Mouse (Mus musculus) layer of hippocampus, adult 18-20 months (tissue): ENCODE measurements around the gene Prf1. TPM values are rescaled to one million over a fixed set of nuclear protein-coding genes. Genes with fewer than 3 reads are reported as not detected.
A peak's percentile ranks its signal among the peaks of the same experiment; 100 is the strongest.

Experiments
- DNase-seq, 2 experiments: peaks; one replicate each; pipeline ENCODE4 v3.0.0; 2022; ENCODE audit warnings: low spot score in 2 of 2
- long read RNA-seq: library from polyadenylated mRNA; stranded (forward); transcript quantifications from one replicate; pipeline ENCODE4 v2.0.0, GENCODE M21; 2021
- total RNA-seq, 2 experiments: library from RNA; stranded (reverse); gene quantifications; 2 replicates each; pipeline ENCODE4 v1.2.3; 2021

Gene Prf1
- not detected for total RNA-seq
- long read RNA-seq: 0 reads

DNA sequence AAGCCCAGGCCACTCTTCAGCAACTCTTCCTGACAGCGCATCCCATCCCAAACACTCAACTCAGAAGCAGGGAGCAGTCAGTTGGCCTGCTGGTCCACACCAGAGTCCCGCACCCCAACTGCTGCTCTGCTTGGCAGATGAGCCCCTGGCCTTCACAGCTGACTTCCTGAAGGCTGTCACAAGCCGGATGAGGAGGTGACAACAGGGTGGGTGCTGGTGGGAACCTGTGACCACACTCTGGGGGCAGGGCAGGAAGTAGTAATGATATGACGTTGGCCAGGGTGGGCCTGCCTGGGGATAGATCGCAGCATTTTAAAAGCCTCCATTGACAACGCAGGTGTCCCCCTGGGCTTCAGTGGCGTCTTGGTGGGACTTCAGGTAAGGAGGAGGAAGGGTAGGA is at the start of gene Prf1:
Gene Prf1, plus strand, starts transcription at position 357 of the 400 bp plus-strand sequence.
- DNase-seq: no peak

DNA sequence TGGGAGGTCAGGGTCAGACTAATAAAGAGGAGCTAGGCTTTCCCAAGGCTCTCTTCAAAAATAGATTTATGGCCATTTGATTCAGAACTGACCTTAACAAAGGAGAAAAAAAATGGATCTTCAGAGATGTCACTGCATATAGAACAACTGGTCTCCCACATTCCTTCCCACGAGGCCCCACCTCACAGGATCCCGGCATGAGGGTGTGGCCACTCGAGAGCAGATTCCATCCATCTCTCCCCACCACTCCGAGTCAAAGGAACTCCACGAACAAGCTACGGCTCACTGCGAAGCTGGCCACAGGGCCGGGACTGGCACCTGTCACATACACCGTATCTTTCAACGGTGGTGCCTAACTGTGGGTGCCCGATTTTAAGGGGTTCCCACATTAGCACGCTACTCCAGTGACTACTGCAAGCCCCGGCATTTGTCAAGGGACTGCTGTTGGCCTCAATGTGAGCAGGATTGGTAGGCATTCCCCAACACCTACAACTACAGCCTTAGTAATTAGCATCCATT is 49.0 kb upstream of the Prf1 start:
- DNase-seq: no peak

DNA sequence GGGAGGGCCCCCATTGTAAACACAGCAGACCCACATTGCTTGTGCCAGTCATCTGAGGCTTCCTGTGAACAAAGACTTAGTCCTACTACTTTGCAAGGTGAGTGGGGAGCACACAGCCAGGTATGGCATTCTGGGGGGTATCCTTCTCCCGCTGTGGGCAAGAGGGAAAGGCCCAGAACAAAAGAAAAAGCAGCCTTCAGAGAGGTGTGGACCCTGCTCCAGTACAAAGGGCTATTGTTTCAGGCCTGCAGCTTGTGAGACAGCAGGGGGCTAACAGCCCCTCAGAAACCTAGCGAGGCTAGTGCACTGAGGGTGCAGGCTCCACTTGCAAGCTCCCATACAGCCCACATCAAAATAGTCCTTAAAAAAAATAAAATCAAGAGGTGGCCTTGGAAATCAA is 47.7 kb upstream of the Prf1 start:
- no peak for DNase-seq

DNA sequence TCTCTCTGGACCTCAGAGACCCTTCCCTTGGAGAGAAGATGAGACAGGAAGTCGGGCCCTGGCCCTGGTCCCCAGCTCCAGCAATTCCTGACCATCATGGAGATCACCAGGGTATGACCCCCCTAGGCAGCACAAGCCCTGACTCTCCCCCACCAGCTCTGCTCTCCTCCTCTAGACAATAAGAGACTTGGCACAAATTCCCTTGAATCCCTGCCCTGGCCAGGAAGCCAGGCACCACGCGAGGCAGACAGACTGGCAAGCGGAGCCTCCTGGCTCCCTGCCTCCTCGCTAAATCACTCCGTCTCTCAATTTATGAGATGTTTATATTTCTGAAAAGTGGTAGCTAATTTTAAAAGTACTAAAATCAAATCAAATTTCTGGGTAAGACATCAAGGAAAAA is 42.9 kb upstream of the Prf1 start:
- peak in 1 of 2 experiments; percentile 59 for DNase-seq

DNA sequence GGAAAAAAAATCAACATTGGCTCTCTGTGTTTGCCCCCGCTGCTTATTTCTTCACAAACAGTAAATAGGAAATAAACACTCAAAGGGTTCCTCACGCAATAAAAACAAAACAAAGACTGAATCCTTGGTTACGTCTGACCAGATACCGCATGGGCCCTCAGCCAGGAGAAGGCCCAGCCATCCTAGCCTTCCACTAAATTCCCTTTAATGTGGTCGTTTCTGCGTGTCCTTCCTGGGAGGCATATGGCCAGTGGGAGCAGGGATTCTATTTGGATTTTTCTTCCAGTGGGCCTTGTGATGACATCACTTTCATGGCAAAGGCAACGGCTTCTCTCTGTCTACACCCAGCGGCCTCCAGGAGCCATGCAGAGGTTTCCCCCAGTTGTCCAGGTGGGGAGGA is 42.4 kb upstream of the Prf1 start:
- no peak for DNase-seq

DNA sequence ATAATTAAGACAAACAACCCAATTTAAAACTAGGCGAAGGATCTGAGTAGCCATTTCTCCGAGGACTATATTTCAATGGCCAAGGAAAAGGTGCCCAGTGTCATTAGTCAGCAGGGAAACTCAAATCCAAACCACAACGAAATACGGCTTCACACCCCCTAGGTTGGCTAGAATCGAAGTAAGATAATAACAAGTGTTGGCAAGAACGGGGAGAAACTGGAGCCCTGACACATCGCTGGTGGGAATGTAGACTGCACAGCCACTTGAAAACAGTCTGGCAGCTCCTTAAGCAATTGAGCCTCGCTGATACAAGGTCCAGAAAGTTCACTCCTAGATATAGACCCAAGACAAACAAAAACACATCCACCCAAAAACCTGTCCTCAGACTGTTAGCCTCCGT is 41.0 kb upstream of the Prf1 start:
- DNase-seq: no peak

DNA sequence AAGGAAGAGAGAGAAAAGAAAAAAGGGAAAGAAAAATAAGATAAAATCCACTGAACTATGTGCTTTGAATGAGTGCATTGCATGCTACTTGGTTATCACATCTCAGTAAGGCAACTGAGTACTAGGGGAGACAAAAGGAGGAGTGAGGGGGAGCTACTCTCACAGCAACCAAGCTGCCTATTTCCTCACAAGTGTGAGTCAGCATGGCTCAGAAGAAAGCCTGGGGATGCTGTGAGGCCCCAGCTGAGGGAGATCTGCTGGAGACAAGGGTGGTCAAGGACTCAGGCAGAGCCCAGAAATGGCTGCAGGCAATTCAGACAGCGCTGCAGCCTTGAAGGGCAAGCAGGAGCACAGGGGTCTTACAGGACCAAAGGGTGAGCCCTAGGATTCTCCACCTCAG is 39.5 kb upstream of the Prf1 start:
- peak; percentile 20 to 40 for DNase-seq

DNA sequence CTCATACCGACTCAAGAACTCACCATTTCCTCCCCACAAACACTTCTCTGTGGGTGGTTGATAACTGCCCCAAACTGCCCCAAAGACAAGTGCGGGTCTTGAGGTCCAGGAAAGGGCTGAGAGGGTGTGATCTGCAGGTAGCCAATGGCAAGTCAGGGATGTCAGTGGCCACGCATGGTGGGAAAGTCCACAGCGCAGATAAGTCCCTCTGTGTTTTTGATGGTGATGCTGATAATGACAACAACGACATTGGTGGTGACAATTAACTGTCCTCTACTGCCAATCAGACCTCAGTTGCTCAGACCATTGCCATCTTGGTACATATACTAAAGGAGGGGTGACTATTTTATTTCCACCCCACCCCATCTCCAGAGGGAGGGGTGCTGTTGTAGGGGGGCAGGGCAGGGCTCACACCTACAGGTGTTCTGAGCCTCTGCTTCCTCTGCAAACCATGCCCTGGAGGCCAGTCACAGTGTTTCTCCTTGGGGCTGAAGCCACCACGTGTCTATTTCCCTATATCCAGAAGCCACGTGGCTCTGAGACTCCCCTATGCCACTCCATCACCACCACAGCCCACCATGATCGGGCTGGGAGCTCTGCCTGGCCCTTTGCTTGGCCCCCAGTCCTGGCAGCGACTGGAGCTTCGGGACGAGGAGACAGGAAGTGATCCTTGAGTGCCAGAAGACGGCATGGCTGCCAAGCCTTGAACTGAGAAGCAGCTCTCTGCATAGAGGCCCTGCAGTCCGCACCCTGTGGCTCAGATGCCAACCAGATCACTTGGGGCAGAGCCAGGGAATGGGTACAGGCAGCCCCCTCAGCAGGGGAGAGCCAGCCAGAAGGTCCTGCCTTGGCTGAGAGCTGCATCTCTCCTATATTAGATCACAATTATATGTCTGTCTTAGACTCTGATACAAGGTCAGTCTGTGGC is 36.1 kb upstream of the Prf1 start:
- no peak for DNase-seq

DNA sequence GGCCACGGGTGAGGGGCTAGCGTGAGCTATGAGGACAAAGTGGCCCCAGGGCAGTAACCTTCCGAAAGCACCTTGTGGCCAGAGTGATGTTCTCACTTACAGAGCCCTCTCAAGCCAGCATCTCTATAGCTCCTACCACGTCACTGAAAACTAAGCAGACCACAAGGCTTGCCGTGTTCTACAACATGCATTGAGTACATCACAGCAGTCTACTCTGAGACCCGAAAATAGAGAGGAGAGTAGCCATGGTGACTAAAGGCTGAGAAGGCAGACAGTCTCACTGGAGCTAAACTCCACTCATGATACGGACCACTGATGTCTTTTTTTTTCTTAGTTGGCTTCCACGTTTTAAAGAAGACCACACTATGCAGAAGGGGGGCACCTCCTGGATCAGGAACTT is 34.0 kb upstream of the Prf1 start:
- no peak for DNase-seq

DNA sequence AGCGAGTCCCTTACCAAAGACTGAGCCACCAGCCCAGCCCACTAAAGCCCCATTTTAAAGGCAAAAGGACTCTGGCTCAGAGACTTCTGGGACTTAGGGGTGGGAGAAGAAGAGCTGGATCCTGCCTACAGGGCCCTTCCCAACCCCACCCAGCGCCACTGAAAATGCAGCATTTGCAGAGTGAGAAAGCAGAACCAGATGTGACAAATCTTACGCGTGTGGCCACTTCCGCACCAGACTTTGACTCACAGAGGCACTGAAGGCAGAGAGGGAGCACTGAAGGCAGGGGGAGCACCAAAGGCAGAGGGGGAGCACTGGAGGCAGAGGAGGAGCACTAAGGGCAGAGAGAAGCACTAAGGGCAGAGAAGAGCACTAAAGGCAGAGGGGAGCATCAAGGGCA is 30.3 kb upstream of the Prf1 start:
- DNase-seq: no peak

DNA sequence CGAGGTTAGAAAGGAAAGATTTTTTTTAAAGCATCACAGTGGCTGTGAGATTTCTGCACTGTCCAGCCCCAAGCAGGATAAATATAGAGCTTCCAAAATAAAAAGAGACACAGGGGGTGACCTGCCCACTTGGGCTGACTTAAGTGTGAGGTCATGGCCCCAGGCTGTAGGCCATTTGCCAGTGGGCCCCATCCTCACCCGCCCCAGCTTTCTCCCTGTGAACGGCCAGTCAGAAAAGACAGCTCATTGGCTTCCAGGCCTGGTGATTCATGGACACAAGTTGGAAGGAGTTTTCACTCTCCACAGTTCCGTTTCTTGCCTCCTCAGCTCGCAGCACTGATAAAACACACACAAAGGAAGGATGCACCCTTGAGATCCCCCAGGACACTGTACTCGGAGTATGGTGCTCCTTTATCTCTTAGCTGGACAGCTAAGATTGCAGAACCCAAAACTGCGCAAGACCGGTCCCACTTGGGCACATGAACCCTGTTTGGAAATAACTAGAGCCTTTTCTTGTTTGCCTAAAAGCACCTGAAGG is 25.5 kb upstream of the Prf1 start:
- no peak for DNase-seq

DNA sequence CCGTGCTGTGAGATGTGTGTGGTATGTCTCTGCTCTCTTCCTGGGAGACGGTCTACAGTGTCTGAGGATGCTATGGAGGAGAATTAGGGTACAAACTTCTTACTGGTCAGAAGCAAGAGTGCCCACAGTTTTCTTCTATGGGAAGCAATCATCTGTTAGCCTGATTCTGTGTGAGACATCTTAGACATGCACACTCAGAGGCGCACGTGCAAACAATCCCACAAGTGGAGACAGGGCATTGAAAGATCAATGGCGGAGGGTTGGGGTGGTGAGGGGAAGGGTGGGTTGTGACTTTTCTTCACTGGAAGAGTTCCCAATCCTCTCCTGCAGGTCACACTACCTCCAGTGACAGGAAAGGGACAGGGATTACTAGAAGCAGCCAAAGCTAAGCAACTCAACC is 25.0 kb upstream of the Prf1 start:
- DNase-seq: no peak

DNA sequence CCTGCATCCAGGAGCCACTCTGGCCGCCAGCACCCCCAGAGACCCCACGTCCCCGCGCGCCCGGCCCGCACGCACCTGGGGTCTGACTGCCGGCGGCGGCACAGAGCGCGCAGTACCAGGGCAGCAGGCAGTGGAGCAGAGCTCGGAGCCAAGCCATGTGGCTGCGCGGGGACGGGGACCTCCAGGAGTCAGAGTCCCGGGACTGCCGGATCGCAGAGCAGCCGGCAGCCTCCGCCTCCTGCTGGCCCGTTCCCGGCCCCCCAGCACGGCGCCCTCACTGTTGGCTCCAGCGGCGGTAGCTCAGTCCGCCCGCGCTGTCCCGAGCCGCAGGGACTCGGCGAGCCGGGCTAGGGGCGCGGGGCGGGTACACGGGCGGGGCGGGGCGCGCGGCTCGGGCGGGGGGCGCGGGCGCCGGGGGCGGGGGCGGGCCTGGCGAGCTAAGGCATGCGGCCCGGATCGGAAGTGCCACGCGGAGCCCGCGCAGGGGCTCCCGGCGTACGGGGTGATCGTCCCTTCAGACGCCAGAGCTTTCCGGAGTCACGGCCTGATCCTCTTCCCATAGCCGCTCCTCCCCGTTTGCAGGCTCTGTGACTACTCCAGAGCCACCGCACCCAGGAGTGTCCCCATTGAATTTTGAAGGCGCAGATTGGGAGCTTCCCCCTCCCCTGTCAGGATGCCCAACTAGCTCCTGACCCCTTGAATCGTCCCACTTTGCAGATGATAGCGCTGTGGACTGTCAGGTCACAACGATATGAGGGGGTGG is 24.4 kb upstream of the Prf1 start, which contains the start of gene Adamts14:
Gene Adamts14, minus strand, starts transcription at position 358 of the 763 bp plus-strand sequence.
- DNase-seq: no peak

DNA sequence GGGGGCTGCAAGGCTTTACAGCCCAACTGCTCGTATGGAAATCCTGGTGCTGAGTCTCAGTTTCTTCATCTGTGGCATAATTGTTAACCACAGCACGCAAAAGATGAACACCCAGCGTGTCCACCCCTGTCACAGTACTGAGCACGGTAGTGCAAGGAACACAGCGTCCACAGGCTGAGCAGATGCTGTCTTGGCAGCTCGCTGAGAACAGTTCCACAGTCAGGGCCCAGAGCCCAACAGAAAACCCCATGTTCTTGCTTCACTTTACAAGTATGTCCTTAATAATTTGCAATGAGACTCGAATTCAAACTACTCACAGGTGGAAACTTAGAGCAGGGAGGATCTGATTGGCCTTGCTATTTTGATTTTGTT is 23.8 kb upstream of the Prf1 start:
- DNase-seq: peak; percentile 30 to 51

DNA sequence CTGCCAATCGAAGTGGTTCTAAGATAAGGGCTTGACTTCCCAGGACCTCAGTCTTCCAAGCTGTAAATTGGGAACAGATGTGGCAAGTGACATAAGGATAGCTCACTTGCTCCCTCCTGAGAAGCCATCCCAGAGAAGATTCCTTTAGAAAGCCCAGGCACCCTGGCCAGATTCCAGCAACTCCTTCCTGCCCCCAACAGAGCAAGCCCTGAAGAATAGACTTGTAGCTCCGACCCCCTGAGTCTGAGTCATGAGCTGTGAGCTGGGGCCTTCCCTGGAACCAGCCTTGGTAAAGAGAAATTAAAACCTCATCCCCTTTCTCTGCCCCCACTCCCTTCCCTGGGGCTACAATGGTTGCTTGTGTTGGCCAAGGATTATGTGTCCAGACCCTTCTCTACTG is 23.1 kb upstream of the Prf1 start:
- DNase-seq: no peak

DNA sequence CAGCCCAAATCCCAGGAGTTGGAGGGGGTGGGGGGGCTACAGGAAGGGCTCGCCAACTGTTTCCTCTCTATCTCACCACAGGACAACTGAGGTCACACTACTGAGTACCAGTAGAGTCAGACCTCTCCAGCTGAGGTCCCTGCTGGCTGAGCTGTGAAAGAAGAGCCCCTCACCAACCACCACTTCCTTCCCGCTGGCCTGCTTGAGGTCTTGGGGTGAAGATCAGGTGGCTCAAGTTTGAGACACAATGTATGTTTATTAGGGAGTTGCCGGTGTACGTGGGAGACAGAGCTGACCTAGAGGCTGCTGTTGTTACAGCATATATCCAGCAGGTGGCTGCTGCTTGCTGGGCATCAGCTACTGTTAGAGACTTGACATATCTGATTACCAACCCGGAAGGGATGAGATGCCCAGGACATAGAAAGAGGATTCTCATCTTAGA is 21.9 kb upstream of the Prf1 start:
- peak in 1 of 2 experiments; percentile 37 for DNase-seq

DNA sequence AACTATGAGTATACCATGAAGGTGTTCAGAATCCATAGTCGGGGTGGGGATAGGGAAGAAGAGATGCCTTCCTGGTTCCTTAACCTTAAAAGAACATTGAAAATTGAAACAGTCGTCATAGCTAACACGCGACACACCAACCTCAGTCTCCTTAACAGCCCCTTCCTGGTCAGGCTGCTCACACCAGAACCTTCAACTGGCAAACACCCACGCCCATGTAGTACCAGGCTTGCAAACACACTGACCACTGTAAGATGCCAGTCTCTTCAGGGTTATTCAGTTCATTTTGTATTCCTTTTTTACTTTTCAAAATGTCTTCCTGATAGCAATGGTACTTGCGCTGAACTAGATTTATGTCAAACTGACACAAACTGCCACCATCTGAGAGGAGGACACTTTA is 20.6 kb upstream of the Prf1 start:
- no peak for DNase-seq

DNA sequence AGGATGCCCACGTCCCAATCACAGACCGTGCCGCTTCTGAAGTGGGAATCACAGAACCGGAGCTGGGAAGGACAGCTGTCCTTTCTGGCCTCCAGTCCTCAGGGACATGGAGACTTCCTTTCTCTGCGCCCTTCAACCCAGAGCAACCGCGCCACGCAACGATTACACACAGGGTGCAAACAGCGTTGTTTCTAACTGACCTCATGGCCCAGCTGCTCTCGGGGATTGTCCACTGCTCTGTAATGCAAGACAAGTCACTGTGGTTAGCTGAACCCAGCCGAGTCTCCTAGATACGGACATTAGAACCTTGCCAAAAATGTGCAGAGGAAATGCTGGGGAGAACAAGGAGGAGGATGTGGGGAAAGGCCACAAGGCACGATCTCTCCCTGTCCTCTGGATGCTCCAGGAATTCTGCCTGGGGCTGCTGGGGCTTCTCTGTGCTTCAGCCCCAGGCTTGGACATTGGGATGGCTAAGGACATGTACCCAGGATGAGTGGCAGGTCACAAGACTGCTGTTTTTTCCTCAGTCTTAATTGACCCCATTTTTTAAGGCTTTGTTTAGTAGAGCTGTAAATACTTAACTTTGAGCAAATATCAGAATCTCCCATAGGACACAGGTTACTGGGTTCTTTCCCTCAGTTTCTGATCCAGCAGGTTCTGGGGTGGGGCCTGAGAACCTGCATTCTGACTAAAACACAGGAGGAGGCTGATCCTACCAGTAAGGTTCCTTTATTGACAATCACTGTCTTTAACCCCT is 19.5 kb upstream of the Prf1 start:
- DNase-seq: no peak

DNA sequence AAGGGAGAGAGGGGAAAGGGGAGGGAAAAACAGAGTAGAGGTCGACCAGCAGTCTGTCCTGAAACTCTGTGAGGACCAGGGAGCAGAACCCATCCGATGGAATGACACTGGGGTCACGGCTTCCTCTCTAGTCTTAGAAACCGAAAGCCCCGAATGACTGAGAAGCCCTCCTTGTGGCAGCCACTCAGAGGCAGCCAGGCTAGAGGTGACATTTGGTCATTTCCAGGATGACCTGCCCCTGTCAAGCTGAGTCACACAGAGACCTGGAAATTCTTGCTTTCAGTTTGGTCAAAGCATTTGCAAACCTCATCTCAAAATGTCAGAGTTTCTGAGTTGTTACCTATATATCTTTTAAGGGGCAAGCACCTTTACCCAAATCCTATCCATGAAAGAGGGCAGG is 16.5 kb upstream of the Prf1 start:
- no peak for DNase-seq

DNA sequence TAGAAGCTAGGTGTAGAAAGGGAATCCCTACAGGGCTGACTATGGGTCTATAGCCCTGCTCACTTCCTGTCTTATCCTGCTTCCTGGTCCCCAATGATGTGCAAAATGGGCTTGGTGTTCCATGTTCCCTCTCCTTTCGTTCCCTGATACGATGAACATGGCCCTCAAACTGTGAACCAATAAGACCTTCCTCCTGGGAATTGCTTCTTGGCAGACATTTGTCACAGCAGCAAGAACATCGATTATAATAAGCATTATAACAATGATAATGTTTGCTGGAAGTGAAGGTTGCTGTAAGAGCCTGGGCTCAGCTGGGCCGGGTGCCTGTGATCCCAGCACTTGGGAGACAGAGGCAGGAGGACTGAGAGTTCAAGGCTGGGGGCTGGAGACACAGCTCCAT is 13.3 kb upstream of the Prf1 start:
- no peak for DNase-seq

DNA sequence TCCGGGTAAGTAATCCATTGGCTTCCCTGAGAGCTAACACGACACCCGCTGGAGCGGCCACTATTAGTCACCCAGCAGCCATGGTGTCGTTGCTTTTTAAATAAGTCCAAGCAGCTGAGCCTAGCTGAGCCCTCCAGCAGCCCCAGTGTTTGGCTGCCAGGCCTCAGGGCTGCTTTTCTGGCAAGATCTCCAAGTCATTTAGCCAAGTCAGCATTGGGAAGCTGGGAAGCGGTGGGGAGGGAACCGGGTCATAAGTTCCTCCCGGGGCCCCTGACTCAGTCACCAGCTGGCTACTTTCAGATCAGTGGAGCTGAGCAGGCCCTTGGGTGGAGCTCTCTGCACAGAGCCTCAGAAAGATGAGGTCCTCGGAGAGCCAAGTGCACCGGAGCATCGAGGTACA is 12.4 kb upstream of the Prf1 start:
- no peak for DNase-seq
